Mouse (Mus musculus): ENCODE results near the gene C1qtnf12. TPM values are rescaled to one million over a fixed set of nuclear protein-coding genes. Genes with fewer than 3 reads are reported as not detected.

C1qtnf12 gene
- polyA plus RNA-seq, 1 experiment from 2014 or later, result 116 TPM

DNA sequence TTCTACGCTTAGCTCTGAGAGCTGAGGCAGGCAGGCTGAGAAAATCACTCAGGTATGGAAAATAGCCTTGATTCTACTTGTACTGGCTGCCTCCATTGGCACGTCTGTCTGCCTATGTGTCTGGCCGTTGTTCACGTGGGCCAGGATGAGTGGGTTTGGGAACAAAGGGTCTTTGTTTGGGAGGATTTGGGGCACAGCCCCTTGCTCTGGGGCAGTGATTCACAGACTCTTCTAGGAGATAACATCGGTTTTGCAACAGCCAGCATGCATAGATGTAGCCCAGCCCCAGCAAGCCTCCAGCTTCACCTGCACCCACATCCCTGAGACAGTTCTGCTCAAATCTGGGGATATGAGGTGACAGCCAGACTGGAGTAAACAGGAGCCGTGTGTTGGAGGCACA, 10.5 kb downstream of the C1qtnf12 start:
- Histone ChIP-seq H3K27ac (no peak overlapping the region), H3K36me3 (ENCODE audit: insufficient read depth, low read length) (no peaks in the 10 kb centered on the region), H3K9ac (ENCODE audit: low read depth, low read length) (no peak overlapping the region), H3K4me1 (replicated peaks; ENCODE audit: insufficient read depth, low read length) (peaks cover 7% of the 10 kb centered on the region; the same call in 1 of the 2 replicates), H3K27me3 (ENCODE audit: insufficient read depth, low read length) (no peaks in the 10 kb centered on the region), H3K4me3 (replicated peaks; ENCODE audit: low read depth, low read length) (no peak overlapping the region), H3K4me2 (ENCODE audit: low read length) (no peak overlapping the region), H3K9me3 (replicated peaks; ENCODE audit: low read length) (no peaks in the 10 kb centered on the region)
- 53% methylated on average over 6 of the region's 6 CpGs for WGBS
- no peak for TF ChIP-seq CTCF (IDR thresholded peaks at IDR 0.05; ENCODE audit: low read depth)
- no peak for ATAC-seq (replicated peaks; ENCODE audit: low FRiP score, low read depth)
- no peak for DNase-seq (ENCODE audit: low spot score)

DNA sequence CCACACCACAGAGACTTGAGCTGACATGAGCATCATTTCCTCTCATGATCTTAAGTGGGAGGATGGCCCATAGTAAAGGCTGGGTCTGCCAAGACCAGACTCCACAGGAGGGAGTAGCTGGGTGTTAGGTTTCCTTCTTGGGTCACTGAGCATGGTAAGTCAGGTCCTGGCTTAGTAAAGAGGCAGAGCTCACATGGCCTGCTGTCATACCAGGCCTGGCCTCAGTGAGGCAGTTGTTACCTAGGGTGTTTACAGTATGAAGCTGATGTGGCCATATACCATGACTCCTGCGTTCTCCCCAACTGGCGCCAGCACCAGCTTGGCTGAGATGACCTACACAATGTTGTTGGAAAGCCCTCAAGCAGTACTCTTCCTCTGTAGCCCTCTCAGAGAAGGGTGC, 11.1 kb downstream of the C1qtnf12 start:
- Histone ChIP-seq H3K4me2 (ENCODE audit: low read length) (no peak overlapping the region), H3K9me3 (replicated peaks; ENCODE audit: low read length) (no peaks in the 10 kb centered on the region), H3K27me3 (ENCODE audit: insufficient read depth, low read length) (no peaks in the 10 kb centered on the region), H3K4me3 (replicated peaks; ENCODE audit: low read depth, low read length) (no peak overlapping the region), H3K27ac (no peak overlapping the region), H3K36me3 (ENCODE audit: insufficient read depth, low read length) (no peaks in the 10 kb centered on the region), H3K9ac (ENCODE audit: low read depth, low read length) (0 out of 2 replicates have a peak overlapping the region, but pooled peaks have one; percentile 13), H3K4me1 (replicated peaks; ENCODE audit: insufficient read depth, low read length) (peaks cover 7% of the 10 kb centered on the region; the same call in 1 of the 2 replicates)
- DNase-seq (ENCODE audit: low spot score) (peak; percentile 74), ATAC-seq (replicated peaks; ENCODE audit: low FRiP score, low read depth) (peak; percentile 79)
- peak; percentile 48 for TF ChIP-seq CTCF (IDR thresholded peaks at IDR 0.05; ENCODE audit: low read depth)
- 31% methylated on average over 2 of the region's 2 CpGs for WGBS

DNA sequence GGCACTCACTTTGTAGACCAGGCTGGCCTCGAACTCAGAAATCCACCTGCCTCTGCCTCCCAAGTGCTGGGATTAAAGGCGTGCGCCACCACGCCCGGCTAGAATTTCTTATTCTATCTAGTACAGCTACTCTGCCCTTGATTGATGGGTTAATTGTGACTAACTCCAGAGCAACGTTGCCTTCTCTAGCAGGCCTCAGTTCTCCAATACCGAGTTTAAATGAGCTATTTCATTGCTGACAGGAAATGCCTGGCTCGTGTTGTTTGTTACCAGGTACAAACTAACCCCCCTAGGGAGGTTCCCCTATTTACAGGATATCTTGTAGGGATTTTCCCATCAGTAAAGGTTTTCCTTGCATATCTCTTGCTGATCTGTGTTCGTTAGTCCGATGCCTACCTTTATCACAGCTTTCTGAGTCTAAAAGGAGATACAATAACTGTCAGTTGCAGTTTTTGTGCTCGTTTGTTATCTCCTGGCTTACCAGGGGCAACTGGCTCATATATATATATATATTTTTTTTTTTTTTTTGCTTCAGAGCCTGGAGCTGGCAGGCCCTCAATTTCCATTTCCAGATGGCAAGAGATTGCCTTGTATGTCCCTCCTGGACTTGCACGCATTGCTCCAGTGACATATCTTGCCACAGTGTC, 19.4 kb downstream of the C1qtnf12 start:
- no peaks in the 10 kb centered on the region for H3K36me3 ChIP-seq (ENCODE audit: insufficient read depth, low read length)
- no peak for DNase-seq (ENCODE audit: low spot score)
- no peak overlapping the region for H3K4me3 ChIP-seq (replicated peaks; ENCODE audit: low read depth, low read length)
- H3K4me2 ChIP-seq (ENCODE audit: low read length), result no peak overlapping the region
- WGBS, result 73% methylated on average over 12 of the region's 12 CpGs
- H3K27me3 ChIP-seq (ENCODE audit: insufficient read depth, low read length), result no peaks in the 10 kb centered on the region
- TF ChIP-seq CTCF (IDR thresholded peaks at IDR 0.05; ENCODE audit: low read depth), result no peak
- H3K9ac ChIP-seq (ENCODE audit: low read depth, low read length), result no peak overlapping the region
- H3K27ac ChIP-seq, result no peak overlapping the region
- no peaks in the 10 kb centered on the region for H3K4me1 ChIP-seq (replicated peaks; ENCODE audit: insufficient read depth, low read length)
- no peak for ATAC-seq (replicated peaks; ENCODE audit: low FRiP score, low read depth)
- H3K9me3 ChIP-seq (replicated peaks; ENCODE audit: low read length), result no peaks in the 10 kb centered on the region

DNA sequence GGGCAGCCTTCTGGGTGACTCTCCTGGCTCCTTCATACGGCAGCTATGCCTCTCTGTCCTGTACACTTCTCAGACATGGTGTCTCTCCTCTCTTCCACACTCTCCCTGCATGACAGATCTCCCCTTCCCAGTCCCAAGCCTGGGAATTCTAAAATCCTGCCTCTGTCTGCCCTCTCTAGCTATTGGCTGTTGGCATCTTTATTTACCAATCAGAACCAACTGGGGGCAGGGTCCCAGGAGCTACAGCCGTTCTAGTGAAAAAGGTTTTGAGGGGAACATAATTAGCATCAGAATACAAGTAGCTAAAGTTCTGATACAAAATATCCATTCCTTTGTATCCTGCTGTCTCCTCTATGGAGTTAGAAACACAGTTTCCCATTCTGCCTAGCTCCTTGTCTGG, 21.7 kb downstream of the C1qtnf12 start:
- no peak for TF ChIP-seq CTCF (IDR thresholded peaks at IDR 0.05; ENCODE audit: low read depth)
- H3K9ac ChIP-seq (ENCODE audit: low read depth, low read length), result no peak overlapping the region
- no peak overlapping the region for H3K27ac ChIP-seq
- no peak for ATAC-seq (replicated peaks; ENCODE audit: low FRiP score, low read depth)
- no peaks in the 10 kb centered on the region for H3K27me3 ChIP-seq (ENCODE audit: insufficient read depth, low read length)
- no peak overlapping the region for H3K4me3 ChIP-seq (replicated peaks; ENCODE audit: low read depth, low read length)
- H3K36me3 ChIP-seq (ENCODE audit: insufficient read depth, low read length), result no peaks in the 10 kb centered on the region
- WGBS, result 2% methylated on average over 2 of the region's 2 CpGs
- DNase-seq (ENCODE audit: low spot score), result no peak
- no peaks in the 10 kb centered on the region for H3K4me1 ChIP-seq (replicated peaks; ENCODE audit: insufficient read depth, low read length)
- no peaks in the 10 kb centered on the region for H3K9me3 ChIP-seq (replicated peaks; ENCODE audit: low read length)
- no peak overlapping the region for H3K4me2 ChIP-seq (ENCODE audit: low read length)

DNA sequence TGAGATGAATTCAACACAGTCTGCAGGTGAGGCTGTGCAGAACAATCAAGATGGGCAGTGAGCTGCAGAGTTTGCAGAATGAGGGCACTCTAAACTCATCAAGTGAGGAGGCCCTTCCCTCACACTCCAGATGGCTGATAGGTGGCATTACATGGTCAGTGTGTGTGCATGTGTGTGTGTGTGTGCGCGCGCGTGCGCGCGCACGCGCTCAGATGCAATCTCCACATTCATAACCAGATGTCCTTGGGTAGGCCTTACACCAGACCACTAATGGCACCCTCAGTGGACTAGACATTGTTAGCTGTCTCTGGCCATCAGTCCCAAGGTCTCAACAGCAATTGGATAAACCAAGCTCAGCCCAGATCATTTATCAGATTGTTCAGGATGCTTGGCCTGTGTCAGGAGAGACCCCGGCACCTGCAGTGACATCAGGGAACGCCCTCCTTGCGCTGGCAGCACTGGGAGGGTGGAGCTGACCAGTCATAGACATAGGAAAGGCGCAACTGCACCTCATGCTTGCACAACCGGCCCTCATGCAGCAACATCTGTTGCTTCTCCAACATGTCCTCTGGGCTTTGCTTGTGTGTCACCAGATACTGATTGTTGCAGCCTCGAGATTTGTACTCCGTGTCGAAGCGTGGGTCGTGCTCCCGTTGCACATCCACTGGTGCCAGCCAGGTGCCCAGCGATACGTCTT, 29.2 kb downstream of the C1qtnf12 start:
- DNase-seq (ENCODE audit: low spot score) (no peak), ATAC-seq (replicated peaks; ENCODE audit: low FRiP score, low read depth) (no peak)
- Histone ChIP-seq H3K9ac (ENCODE audit: low read depth, low read length) (peak overlapping the region; percentile 69), H3K27ac (peak overlapping the region; percentile 95), H3K4me1 (replicated peaks; ENCODE audit: insufficient read depth, low read length) (peaks cover 13% of the 10 kb centered on the region), H3K36me3 (ENCODE audit: insufficient read depth, low read length) (no peaks in the 10 kb centered on the region), H3K4me3 (replicated peaks; ENCODE audit: low read depth, low read length) (peak overlapping the region; percentile 85), H3K9me3 (replicated peaks; ENCODE audit: low read length) (no peaks in the 10 kb centered on the region), H3K4me2 (ENCODE audit: low read length) (peak overlapping the region; percentile 60), H3K27me3 (ENCODE audit: insufficient read depth, low read length) (no peaks in the 10 kb centered on the region)
- WGBS, result 87% methylated on average over 22 of the region's 22 CpGs
- no peak for TF ChIP-seq CTCF (IDR thresholded peaks at IDR 0.05; ENCODE audit: low read depth)

DNA sequence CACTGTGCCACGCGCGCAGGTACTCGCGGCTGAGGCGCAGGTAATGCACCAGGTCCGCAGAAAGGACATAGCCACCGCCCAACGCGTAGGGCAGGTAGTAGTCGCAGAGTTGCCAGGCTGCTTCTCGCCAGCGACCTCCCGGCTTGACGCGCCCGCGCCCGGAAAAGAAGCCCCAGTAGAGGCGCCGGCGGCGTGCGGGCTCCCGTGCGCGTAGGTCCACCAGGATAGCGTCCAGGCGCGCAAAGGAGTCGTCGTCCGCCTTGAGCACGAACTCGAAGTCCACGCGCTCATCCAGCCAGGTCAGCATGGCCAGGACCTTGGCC, 29.8 kb downstream of the C1qtnf12 start:
- Histone ChIP-seq H3K4me1 (replicated peaks; ENCODE audit: insufficient read depth, low read length) (peaks cover 13% of the 10 kb centered on the region), H3K4me3 (replicated peaks; ENCODE audit: low read depth, low read length) (peak overlapping the region; percentile 85), H3K9ac (ENCODE audit: low read depth, low read length) (peak overlapping the region; percentile 69), H3K9me3 (replicated peaks; ENCODE audit: low read length) (no peaks in the 10 kb centered on the region), H3K27ac (peak overlapping the region; percentile 95), H3K27me3 (ENCODE audit: insufficient read depth, low read length) (no peaks in the 10 kb centered on the region), H3K36me3 (ENCODE audit: insufficient read depth, low read length) (no peaks in the 10 kb centered on the region), H3K4me2 (ENCODE audit: low read length) (peak overlapping the region; percentile 60)
- no peak; the same call in 1 of the 2 replicates for ATAC-seq (replicated peaks; ENCODE audit: low FRiP score, low read depth)
- DNase-seq (ENCODE audit: low spot score), result no peak
- no peak for TF ChIP-seq CTCF (IDR thresholded peaks at IDR 0.05; ENCODE audit: low read depth)
- WGBS, result 30% methylated on average over 37 of the region's 37 CpGs
